Mouse (Mus musculus) layer of hippocampus, postnatal 25 days (tissue): ENCODE results near the gene Rheb. TPM values are rescaled to one million over a fixed set of nuclear protein-coding genes. Genes with fewer than 3 reads are reported as not detected.
A peak's percentile ranks its signal among the peaks of the same experiment; 100 is the strongest.
"Not testable (repeated sequence)": the region's sequence is repeated elsewhere in the genome, so short reads cannot be mapped to it uniquely, and the experiment has no call there.

Source experiments
- DNase-seq, 2 experiments: peaks; one replicate each; pipeline ENCODE4 v3.0.0; 2022; ENCODE audit warnings: mixed read lengths in 2 of 2, low spot score in 1 of 2; ENCODE audit errors: extremely low spot score in 1 of 2
- total RNA-seq, 2 experiments: library from RNA; stranded (reverse); gene quantifications; 2 replicates each; pipeline ENCODE4 v1.2.3; 2021

Rheb gene
- 100 to 1,000 TPM; 116 to 123 TPM for total RNA-seq

GRCm38 (mm10) chr5:24842274-24843102 is at the start of gene Rheb:
TSS of gene Rheb (minus strand) at chr5:24842624.
- peak; percentile 95 for DNase-seq

GRCm38 (mm10) chr5:24889860-24890259 is 47.4 kb upstream of the Rheb start:
- no peak for DNase-seq

GRCm38 (mm10) chr5:24888874-24889591 is 46.6 kb upstream of the Rheb start:
- DNase-seq = no peak

- DNase-seq = no peak
Measured at GRCm38 (mm10) chr5:24887271-24887670, 44.8 kb upstream of the Rheb start.

- no peak for DNase-seq
Measured at GRCm38 (mm10) chr5:24878713-24879112, 36.3 kb upstream of the Rheb start.

- DNase-seq = no peak
Measured at GRCm38 (mm10) chr5:24877836-24878624, 35.6 kb upstream of the Rheb start.

- DNase-seq = no peak
Measured at GRCm38 (mm10) chr5:24876653-24877052, 34.2 kb upstream of the Rheb start.

GRCm38 (mm10) chr5:24874111-24874510 is 31.7 kb upstream of the Rheb start:
- DNase-seq = peak in 1 of 2 experiments; percentile 45

GRCm38 (mm10) chr5:24873221-24873620 is 30.8 kb upstream of the Rheb start:
- no peak for DNase-seq

GRCm38 (mm10) chr5:24871276-24871675 is 28.9 kb upstream of the Rheb start:
- DNase-seq = no peak

GRCm38 (mm10) chr5:24869796-24870289 is 27.4 kb upstream of the Rheb start:
- DNase-seq = no peak

GRCm38 (mm10) chr5:24863804-24864203 is 21.4 kb upstream of the Rheb start:
- no peak for DNase-seq

- no peak for DNase-seq
Measured at GRCm38 (mm10) chr5:24861449-24861930, 19.1 kb upstream of the Rheb start.

GRCm38 (mm10) chr5:24860635-24861448 is 18.4 kb upstream of the Rheb start:
- peak; percentile 25 to 60 for DNase-seq

- DNase-seq = no peak
Measured at GRCm38 (mm10) chr5:24859771-24860540, 17.5 kb upstream of the Rheb start.

- no peak for DNase-seq
Measured at GRCm38 (mm10) chr5:24854827-24855600, 12.6 kb upstream of the Rheb start.

GRCm38 (mm10) chr5:24854256-24854655 is 11.8 kb upstream of the Rheb start:
- no peak for DNase-seq

GRCm38 (mm10) chr5:24848261-24848660 is 5.8 kb upstream of the Rheb start:
- not testable (repeated sequence) for DNase-seq
